8 mouse cellular contexts compared by ENCODE assay signal in the genomic region with DNA sequence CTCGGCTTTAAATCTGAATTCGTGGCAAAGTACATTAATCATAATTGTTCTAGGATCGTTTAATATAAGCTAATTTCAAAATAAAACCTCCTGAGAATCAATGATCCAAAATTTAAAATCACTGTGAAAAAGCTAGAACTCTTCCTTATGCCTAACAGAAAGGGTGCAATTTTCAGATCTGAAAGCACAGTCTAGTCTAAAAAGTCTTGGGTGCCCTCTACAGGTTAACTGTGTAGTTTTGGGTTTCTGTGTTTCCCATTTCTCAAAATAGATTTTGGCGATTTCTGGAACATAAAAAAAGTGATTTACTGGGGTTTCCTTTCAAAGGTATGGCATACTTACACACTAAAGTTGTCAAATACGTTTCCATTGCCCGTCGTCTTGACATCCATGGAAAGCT.
A peak's percentile ranks its signal among the peaks of the same experiment; 100 is the strongest.
DNase-seq lines count a peak whose midpoint lies in the region; ATAC-seq and TF ChIP-seq lines count a peak whose summit lies in the region.

No protein-coding gene starts in this region.

- no peaks in the 10 kb centered on the region for H3K4me1 ChIP-seq in liver, postnatal 0 days (ENCODE audit: insufficient read depth)
- no peaks in the 10 kb centered on the region for H3K4me1 ChIP-seq in liver, embryonic 11.5 days (replicated peaks; ENCODE audit: control insufficient read depth, insufficient read depth, low read length)
- no peaks in the 10 kb centered on the region for H3K4me1 ChIP-seq in neural tube, embryonic 14.5 days (ENCODE audit: control insufficient read depth, insufficient read depth, low read length)

- ATAC-seq in frontal cortex, adult (ENCODE audit: low TSS enrichment) = peak; percentile 92
- ATAC-seq in liver, postnatal 0 days = no peak
- no peak for ATAC-seq in liver, embryonic 11.5 days (replicated peaks; ENCODE audit: low FRiP score)
- ATAC-seq in neural tube, embryonic 14.5 days (ENCODE audit: low read depth) = peak; percentile 78; the same call in 1 of the 2 replicates

- H3K27me3 ChIP-seq in liver, postnatal 0 days (ENCODE audit: insufficient read depth, low read length) = no peaks in the 10 kb centered on the region
- H3K27me3 ChIP-seq in liver, embryonic 11.5 days (replicated peaks; ENCODE audit: control insufficient read depth, insufficient read depth, low read length) = no peaks in the 10 kb centered on the region
- H3K27me3 ChIP-seq in neural tube, embryonic 14.5 days (ENCODE audit: control insufficient read depth, insufficient read depth, low read length) = no peaks in the 10 kb centered on the region

- H3K27ac ChIP-seq in liver, postnatal 0 days (ENCODE audit: low read depth) = no peak overlapping the region
- no peak overlapping the region for H3K27ac ChIP-seq in liver, embryonic 11.5 days (ENCODE audit: low read depth, low read length)
- no peak overlapping the region for H3K27ac ChIP-seq in neural tube, embryonic 14.5 days (ENCODE audit: low read depth, low read length)

- H3K36me3 ChIP-seq in liver, postnatal 0 days (replicated peaks; ENCODE audit: insufficient read depth, low read length) = no peaks in the 10 kb centered on the region
- H3K36me3 ChIP-seq in liver, embryonic 11.5 days (ENCODE audit: control insufficient read depth, insufficient read depth, low read length) = no peaks in the 10 kb centered on the region
- no peaks in the 10 kb centered on the region for H3K36me3 ChIP-seq in neural tube, embryonic 14.5 days (ENCODE audit: control insufficient read depth, insufficient read depth, low read length)

- H3K9ac ChIP-seq in liver, postnatal 0 days (replicated peaks) = no peak overlapping the region
- H3K9ac ChIP-seq in liver, embryonic 11.5 days (ENCODE audit: low read depth, low read length) = no peak overlapping the region
- H3K9ac ChIP-seq in neural tube, embryonic 14.5 days (replicated peaks; ENCODE audit: low read depth, low read length) = no peak overlapping the region

- no peak for TF ChIP-seq EP300 in liver, postnatal 0 days (IDR thresholded peaks at IDR 0.05; ENCODE audit: low read depth)

- H3K4me2 ChIP-seq in liver, postnatal 0 days (ENCODE audit: low read depth, low read length) = no peak overlapping the region
- no peak overlapping the region for H3K4me2 ChIP-seq in liver, embryonic 11.5 days
- no peak overlapping the region for H3K4me2 ChIP-seq in neural tube, embryonic 14.5 days (ENCODE audit: low read depth, low read length)

- no peaks in the 10 kb centered on the region for H3K9me3 ChIP-seq in liver, postnatal 0 days (ENCODE audit: low read length)
- no peaks in the 10 kb centered on the region for H3K9me3 ChIP-seq in liver, embryonic 11.5 days (ENCODE audit: control insufficient read depth, low read length)
- H3K9me3 ChIP-seq in neural tube, embryonic 14.5 days (ENCODE audit: control insufficient read depth, low read length) = no peaks in the 10 kb centered on the region

- WGBS in liver, postnatal 0 days (ENCODE audit: insufficient replicate concordance) = 52% methylated on average over 7 of the region's 7 CpGs
- WGBS in liver, embryonic 11.5 days = 57% methylated on average over 7 of the region's 7 CpGs
- 51% methylated on average over 7 of the region's 7 CpGs for WGBS in neural tube, embryonic 14.5 days

- no peak for DNase-seq in frontal cortex, postnatal 25 days (ENCODE audit: low spot score in 2 of 2)
- no peak for DNase-seq in liver, postnatal 0 days
- no peak for DNase-seq in liver, embryonic 11.5 days (ENCODE audit: low spot score)
- DNase-seq in brain, adult 2 months (ENCODE audit: low read depth, low spot score) = peak; percentile 76
- no peak for DNase-seq in thymus, postnatal 4 days
- DNase-seq in testis, postnatal 10 days (ENCODE audit: low spot score) = no peak

- TF ChIP-seq CTCF in liver, postnatal 0 days (IDR thresholded peaks at IDR 0.05; ENCODE audit: low read depth) = peak; percentile 55

- no peak overlapping the region for H3K4me3 ChIP-seq in liver, postnatal 0 days (ENCODE audit: low read depth, low read length)
- H3K4me3 ChIP-seq in liver, embryonic 11.5 days (ENCODE audit: low read depth, low read length) = no peak overlapping the region
- no peak overlapping the region for H3K4me3 ChIP-seq in neural tube, embryonic 14.5 days (ENCODE audit: low read depth, low read length)

Comparison
In these comparisons a context has a peak if more than half of its experiments do, and no peak if none do; other contexts are left out.
1. ATAC-seq: peak in frontal cortex, adult (single experiment) and neural tube, embryonic 14.5 days (single experiment); none in liver, postnatal 0 days (single experiment) and liver, embryonic 11.5 days (single experiment).